Mouse (Mus musculus) neural tube, embryonic 12.5 days (tissue): ENCODE data around the gene Rab5b. TPM values are rescaled to one million over a fixed set of nuclear protein-coding genes. Genes with fewer than 3 reads are reported as not detected.
"Not testable (repeated sequence)": the region's sequence is repeated elsewhere in the genome, so short reads cannot be mapped to it uniquely, and the experiment has no call there.

ENCODE experiments used
- ATAC-seq: fragments of 200-750 bp; cut with Nextera tagmentation; 2 replicates; pipeline ENCODE4 v1.8.0; 2017; ENCODE audit warnings: low read depth, mild to moderate bottlenecking, moderate TSS enrichment, moderate library complexity; ENCODE audit not compliant: low FRiP score
- H3K27ac ChIP-seq: fragments of 300-500 bp; sonication (generic); 2 replicates; pipeline ENCODE4 v1.5.1; 2016
- H3K27me3 ChIP-seq: fragments of 300-500 bp; sonication (generic); replicated peaks from 2 replicates; pipeline ENCODE4 v1.6.1; 2016; ENCODE audit warnings: mild to moderate bottlenecking
- H3K36me3 ChIP-seq: fragments of 300-500 bp; sonication (generic); 2 replicates; pipeline ENCODE4 v1.6.1; 2016; ENCODE audit warnings: mild to moderate bottlenecking
- H3K4me1 ChIP-seq: fragments of 300-500 bp; sonication (generic); 2 replicates; pipeline ENCODE4 v1.6.1; 2016
- H3K4me2 ChIP-seq: fragments of 300-500 bp; sonication (generic); replicated peaks from 2 replicates; pipeline ENCODE4 v1.6.1; 2016; ENCODE audit warnings: mild to moderate bottlenecking
- H3K4me3 ChIP-seq: fragments of 300-500 bp; sonication (generic); 2 replicates; pipeline ENCODE4 v1.5.1; 2016
- H3K9ac ChIP-seq: fragments of 300-500 bp; sonication (generic); 2 replicates; pipeline ENCODE4 v1.6.1; 2016; ENCODE audit warnings: mild to moderate bottlenecking
- H3K9me3 ChIP-seq: fragments of 300-500 bp; sonication (generic); 2 replicates; pipeline ENCODE4 v1.6.1; 2016; ENCODE audit warnings: mild to moderate bottlenecking
- WGBS: fragments of 180-500 bp; shearing (Covaris S2); methylation state at CpG from one replicate; pipeline ENCODE4 v1.1.7; 2016; 5-methylcytosine and 5-hydroxymethylcytosine counted together
- polyA plus RNA-seq: library from polyadenylated mRNA; unstranded; fragments of >200 nt; fragmentation: Nextera tagmentation; extraction: Ambion mirVana; gene quantifications from 2 replicates; pipeline ENCODE4 v1.2.1, GENCODE M21; 2016

Rab5b gene
- polyA plus RNA-seq, 1 experiment from 2014 or later: 101 TPM

DNA sequence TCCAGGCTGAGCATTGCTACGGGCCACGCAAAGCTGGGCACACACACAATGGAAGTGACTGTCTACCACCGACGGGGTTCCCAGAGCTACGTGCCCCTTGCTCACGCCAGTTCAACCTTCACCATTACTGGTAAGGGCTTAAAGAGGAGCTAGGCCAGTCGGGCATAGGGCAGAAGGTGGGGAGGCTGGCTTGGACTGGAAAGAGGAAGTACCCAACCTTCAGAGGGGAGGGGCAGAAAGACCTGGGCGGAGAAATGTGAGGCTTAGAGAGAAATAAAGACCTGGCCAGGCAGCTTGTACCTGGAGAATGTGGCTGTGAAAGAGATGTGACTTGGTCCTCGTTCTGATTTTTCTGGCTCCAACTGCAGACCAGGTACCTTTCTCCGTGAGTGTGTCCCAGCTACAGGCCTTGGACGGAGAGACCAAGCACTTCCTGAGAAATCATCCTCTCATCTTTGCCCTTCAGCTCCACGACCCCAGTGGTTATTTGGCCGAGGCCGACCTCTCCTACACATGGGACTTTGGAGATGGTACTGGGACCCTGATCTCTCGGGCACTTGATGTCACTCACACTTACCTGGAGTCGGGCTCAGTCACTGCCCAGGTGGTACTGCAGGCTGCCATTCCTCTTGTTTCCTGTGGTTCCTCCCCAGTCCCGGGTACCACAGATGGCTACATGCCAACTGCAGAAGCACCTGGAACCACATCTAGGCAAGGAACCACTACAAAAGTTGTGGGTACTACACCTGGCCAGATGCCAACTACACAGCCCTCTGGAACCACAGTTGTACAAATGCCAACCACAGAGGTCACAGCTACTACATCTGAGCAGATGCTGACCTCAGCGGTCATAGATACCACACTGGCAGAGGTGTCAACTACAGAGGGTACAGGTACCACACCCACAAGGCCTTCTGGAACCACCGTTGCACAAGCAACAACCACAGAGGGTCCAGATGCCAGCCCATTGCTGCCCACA lies 19.8 kb upstream of the Rab5b start:
- Histone ChIP-seq H3K4me3 (no peak overlapping the region), H3K27ac (no peak overlapping the region), H3K36me3 (no peaks in the 10 kb centered on the region), H3K9me3 (no peaks in the 10 kb centered on the region), H3K4me1 (no peaks in the 10 kb centered on the region), H3K4me2 (no peak overlapping the region), H3K9ac (no peak overlapping the region), H3K27me3 (no peaks in the 10 kb centered on the region)
- no peak for ATAC-seq
- WGBS: 90% methylated on average over 19 of the region's 19 CpGs

- H3K9ac ChIP-seq, H3K36me3 ChIP-seq, H3K4me1 ChIP-seq, H3K27ac ChIP-seq, H3K27me3 ChIP-seq, H3K4me3 ChIP-seq, ATAC-seq, H3K4me2 ChIP-seq, H3K9me3 ChIP-seq: not testable (repeated sequence)
- 96% methylated on average over 7 of the region's 7 CpGs for WGBS
Measured at GRCm38 (mm10) chr10:128711318-128711717, 15.3 kb upstream of the Rab5b start.

DNA sequence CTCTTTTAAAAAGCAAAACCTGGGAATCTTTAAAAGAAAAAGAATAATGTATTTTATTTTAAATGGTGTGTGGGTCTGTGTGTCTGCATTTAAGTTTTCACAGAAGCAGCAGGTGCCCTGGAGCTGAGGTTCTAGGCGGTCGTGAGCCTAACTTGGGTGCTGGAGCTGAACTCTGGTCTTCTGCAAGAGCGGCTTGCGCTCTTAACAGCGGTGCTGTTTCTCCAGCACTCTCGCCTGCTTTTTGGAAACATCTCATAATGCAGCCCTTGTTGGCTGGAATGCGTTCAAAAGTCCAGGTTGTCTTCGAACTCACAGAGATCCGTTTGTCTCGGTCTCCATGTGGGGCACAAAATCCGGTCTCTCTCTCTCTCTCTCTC lies 9.2 kb upstream of the Rab5b start:
- Histone ChIP-seq H3K9ac (no peak overlapping the region), H3K4me2 (peak overlapping the region; percentile 84), H3K4me3 (no peak overlapping the region), H3K9me3 (no peaks in the 10 kb centered on the region), H3K27me3 (no peaks in the 10 kb centered on the region), H3K27ac (no peak overlapping the region), H3K36me3 (peaks cover 8% of the 10 kb centered on the region), H3K4me1 (peaks cover 16% of the 10 kb centered on the region)
- peak; percentile 9; the same call in 1 of the 2 replicates for ATAC-seq
- WGBS: 7% methylated on average over 11 of the region's 11 CpGs

DNA sequence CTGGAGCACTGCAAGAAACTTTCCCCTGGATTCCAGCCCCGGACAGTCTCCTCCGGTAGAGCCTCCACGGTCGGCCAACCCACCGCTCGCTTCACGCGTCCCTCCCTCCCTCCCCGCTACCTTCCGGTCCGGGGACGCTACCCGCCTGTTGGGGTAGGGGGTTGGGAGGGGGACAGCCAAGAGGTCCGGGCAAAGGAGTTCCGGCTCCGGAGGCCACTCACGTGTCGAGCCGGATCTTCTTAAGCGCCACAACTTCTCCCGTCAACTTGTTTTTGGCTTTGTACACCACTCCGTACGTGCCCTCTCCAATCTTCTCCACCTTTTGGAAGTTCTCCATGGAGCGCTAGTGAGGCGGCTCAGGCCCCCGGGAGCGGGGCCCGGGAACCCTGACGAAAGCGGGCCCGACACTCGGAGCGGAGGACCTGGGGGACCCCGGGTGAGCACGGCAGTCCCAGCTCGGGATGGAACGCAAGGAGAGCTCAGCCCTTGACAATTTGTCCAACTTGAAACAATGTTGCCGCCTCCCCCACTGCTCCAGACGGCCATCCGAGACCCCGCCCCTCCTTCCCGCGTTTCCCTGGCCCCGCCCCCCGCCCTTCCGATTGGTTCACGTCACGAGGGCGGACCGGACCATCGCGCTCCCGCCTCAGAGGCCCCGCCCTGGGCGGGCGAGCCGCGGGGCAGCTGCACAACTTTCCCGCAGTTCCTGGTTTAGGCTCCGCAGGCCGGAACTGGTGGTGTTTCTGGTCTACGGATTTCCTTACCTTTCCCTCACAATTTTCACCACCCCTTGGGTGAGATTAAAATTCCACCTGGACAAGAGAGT lies 8.6 kb upstream of the Rab5b start, which contains the start of gene Cdk2:
TSS of gene Cdk2 (minus strand) at position 541 of the 826 bp plus-strand sequence.
- Histone ChIP-seq H3K4me1 (peaks cover 16% of the 10 kb centered on the region), H3K4me3 (peak within 1 kb of the TSS; percentile 75), H3K36me3 (peaks cover 10% of the 10 kb centered on the region), H3K27me3 (no peaks in the 10 kb centered on the region), H3K9ac (peak within 1 kb of the TSS; percentile 65), H3K9me3 (no peaks in the 10 kb centered on the region), H3K4me2 (peak within 1 kb of the TSS; percentile 84), H3K27ac (peak within 1 kb of the TSS; percentile 66; the same call in 1 of the 2 replicates)
- peak; percentile 96 for ATAC-seq
- under 1% methylated on average over 62 of the region's 62 CpGs for WGBS

DNA sequence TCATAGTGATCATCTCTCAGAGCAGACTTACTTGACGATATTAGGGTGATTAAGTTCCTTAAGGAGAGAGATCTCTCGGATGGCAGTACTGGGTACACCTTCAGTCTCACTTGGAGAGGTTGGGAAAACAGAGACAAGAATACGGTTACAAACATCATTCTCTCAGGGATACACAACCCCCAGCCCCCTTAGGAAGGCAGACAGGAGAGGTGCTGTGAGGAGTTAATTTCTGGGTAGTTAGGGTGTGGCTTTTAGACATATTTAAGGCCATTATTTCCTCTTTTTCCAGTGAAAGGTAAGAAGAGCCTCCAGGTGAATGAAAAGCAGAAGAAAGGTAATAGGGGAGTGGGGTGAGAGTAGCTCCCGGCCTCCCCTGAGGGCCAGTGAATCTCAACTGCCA lies 7.8 kb upstream of the Rab5b start, which contains the start of gene Pmel:
TSS of gene Pmel (plus strand) at position 301 of the 400 bp plus-strand sequence.
- peaks cover 18% of the 10 kb centered on the region for H3K36me3 ChIP-seq
- peak within 1 kb of the TSS; percentile 84 for H3K4me2 ChIP-seq
- 18% methylated on average over 4 of the region's 4 CpGs for WGBS
- H3K4me3 ChIP-seq: peak within 1 kb of the TSS; percentile 75
- peaks cover 16% of the 10 kb centered on the region for H3K4me1 ChIP-seq
- peak within 1 kb of the TSS; percentile 66; the same call in 1 of the 2 replicates for H3K27ac ChIP-seq
- H3K27me3 ChIP-seq: no peaks in the 10 kb centered on the region
- ATAC-seq: no peak
- H3K9me3 ChIP-seq: no peaks in the 10 kb centered on the region
- peak within 1 kb of the TSS; percentile 65 for H3K9ac ChIP-seq

- H3K27me3 ChIP-seq: no peaks in the 10 kb centered on the region
- no peaks in the 10 kb centered on the region for H3K9me3 ChIP-seq
- no peak overlapping the region for H3K4me3 ChIP-seq
- peaks cover 21% of the 10 kb centered on the region for H3K36me3 ChIP-seq
- no peak for ATAC-seq
- no peak overlapping the region for H3K9ac ChIP-seq
- H3K27ac ChIP-seq: no peak overlapping the region
- H3K4me2 ChIP-seq: no peak overlapping the region
- 89% methylated on average over 6 of the region's 6 CpGs for WGBS
- H3K4me1 ChIP-seq: peaks cover 16% of the 10 kb centered on the region
Measured at GRCm38 (mm10) chr10:128702328-128703007, 6.4 kb upstream of the Rab5b start.

DNA sequence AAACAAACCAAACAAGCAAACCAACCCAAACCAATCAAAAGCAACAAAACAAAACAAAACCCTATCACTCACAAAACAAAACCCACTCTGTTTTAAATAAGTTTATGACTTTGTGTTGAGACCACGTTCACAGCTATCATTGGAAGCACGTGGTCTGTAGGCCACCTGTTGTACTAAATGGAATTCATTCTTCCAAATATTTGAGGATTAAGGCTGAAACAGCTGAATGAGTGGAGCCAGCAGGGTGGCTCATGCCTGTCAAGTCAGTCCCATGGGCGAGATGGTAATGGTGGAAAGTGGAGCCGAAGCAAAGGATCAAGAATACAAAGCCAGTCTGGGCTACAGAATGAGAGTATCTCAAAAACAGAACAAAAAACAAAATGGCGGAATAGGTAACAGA lies 4.6 kb upstream of the Rab5b start:
- no peaks in the 10 kb centered on the region for H3K27me3 ChIP-seq
- ATAC-seq: no peak
- no peak overlapping the region for H3K4me3 ChIP-seq
- no peak overlapping the region for H3K27ac ChIP-seq
- WGBS: 96% methylated on average over 5 of the region's 5 CpGs
- no peak overlapping the region for H3K9ac ChIP-seq
- H3K4me1 ChIP-seq: peaks cover 16% of the 10 kb centered on the region
- no peak overlapping the region for H3K4me2 ChIP-seq
- H3K36me3 ChIP-seq: peaks cover 21% of the 10 kb centered on the region
- H3K9me3 ChIP-seq: no peaks in the 10 kb centered on the region

GRCm38 (mm10) chr10:128699611-128700010 lies 3.5 kb upstream of the Rab5b start:
- H3K4me1 ChIP-seq: peaks cover 20% of the 10 kb centered on the region
- WGBS: 83% methylated on average over 11 of the region's 11 CpGs
- peaks cover 21% of the 10 kb centered on the region for H3K36me3 ChIP-seq
- H3K27ac ChIP-seq: no peak overlapping the region
- H3K4me3 ChIP-seq: no peak overlapping the region
- H3K9ac ChIP-seq: no peak overlapping the region
- ATAC-seq: no peak
- H3K27me3 ChIP-seq: no peaks in the 10 kb centered on the region
- H3K9me3 ChIP-seq: no peaks in the 10 kb centered on the region
- H3K4me2 ChIP-seq: no peak overlapping the region

DNA sequence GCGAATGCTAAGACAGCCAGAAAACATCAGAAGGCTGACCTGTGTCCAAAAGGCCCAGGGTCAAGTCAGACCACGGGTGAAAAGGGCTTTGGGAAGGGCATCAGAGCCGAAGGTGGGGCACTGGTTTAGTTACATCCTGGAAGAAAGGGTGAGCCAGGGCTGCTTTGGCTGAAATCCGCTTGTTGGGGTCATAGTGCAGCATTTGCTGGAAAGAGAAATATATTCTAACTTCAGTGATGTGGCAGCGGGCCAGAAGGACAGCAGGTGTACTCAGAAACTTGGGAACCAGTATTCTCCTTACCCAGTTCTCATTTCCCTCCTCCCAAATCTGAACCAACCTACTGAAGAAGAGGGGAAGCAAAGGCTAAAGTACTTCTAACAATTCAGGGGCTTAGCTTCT lies 2.9 kb upstream of the Rab5b start:
- H3K4me1 ChIP-seq: peaks cover 17% of the 10 kb centered on the region
- peaks cover 21% of the 10 kb centered on the region for H3K36me3 ChIP-seq
- no peak overlapping the region for H3K4me2 ChIP-seq
- no peaks in the 10 kb centered on the region for H3K27me3 ChIP-seq
- H3K9me3 ChIP-seq: no peaks in the 10 kb centered on the region
- no peak overlapping the region for H3K9ac ChIP-seq
- H3K27ac ChIP-seq: no peak overlapping the region
- WGBS: 88% methylated on average over 5 of the region's 5 CpGs
- ATAC-seq: no peak
- H3K4me3 ChIP-seq: no peak overlapping the region

DNA sequence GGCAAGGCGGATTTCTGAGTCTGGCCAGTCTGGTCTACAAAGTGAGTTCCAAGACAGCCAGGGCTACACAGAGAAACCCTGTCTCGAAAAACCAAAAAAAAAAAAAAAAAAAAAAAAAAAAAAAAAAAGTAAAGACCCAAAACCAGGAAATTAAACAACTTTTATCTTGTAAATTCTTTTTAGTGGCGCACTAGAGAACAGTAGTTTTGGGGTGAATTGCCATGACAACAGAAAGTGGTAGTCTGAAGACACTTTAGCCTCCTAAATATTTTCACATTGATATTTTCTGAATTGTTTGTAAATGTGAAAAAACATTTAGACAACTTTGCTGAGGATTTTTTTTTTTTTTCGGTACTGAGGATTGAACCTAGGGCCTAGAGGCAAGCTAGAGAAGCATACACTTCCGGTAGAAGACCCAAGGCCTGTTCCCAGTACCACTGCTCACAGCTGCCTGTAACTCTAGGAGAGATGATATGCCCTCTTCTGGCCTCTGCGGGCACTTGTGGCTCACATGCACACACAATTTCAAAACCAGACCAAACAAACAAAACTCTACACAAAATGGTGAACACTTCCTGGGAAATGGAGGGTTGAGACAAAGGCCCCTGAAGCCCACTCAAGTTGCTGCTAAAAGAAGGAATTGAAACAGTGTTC lies 1.1 kb upstream of the Rab5b start:
- Histone ChIP-seq H3K27me3 (no peaks in the 10 kb centered on the region), H3K9me3 (no peaks in the 10 kb centered on the region), H3K4me1 (peaks cover 9% of the 10 kb centered on the region), H3K36me3 (peaks cover 21% of the 10 kb centered on the region), H3K9ac (no peak overlapping the region), H3K4me2 (peak overlapping the region; percentile 57), H3K27ac (no peak overlapping the region), H3K4me3 (no peak overlapping the region)
- no peak for ATAC-seq
- WGBS: 96% methylated on average over 6 of the region's 6 CpGs

- H3K36me3 ChIP-seq: peaks cover 14% of the 10 kb centered on the region
- peak overlapping the region; percentile 90 for H3K4me3 ChIP-seq
- peaks cover 9% of the 10 kb centered on the region for H3K4me1 ChIP-seq
- no peaks in the 10 kb centered on the region for H3K27me3 ChIP-seq
- no peak; the same call in 1 of the 2 replicates for ATAC-seq
- WGBS: under 1% methylated on average over 22 of the region's 22 CpGs
- H3K4me2 ChIP-seq: peak overlapping the region; percentile 70
- peak overlapping the region; percentile 94 for H3K9ac ChIP-seq
- no peaks in the 10 kb centered on the region for H3K9me3 ChIP-seq
- peak overlapping the region; percentile 92 for H3K27ac ChIP-seq
Measured at GRCm38 (mm10) chr10:128695411-128695991, 563 bp downstream of the Rab5b start.
